Mouse (Mus musculus): ENCODE results near the gene Mfsd10.

Gene Mfsd10

DNA sequence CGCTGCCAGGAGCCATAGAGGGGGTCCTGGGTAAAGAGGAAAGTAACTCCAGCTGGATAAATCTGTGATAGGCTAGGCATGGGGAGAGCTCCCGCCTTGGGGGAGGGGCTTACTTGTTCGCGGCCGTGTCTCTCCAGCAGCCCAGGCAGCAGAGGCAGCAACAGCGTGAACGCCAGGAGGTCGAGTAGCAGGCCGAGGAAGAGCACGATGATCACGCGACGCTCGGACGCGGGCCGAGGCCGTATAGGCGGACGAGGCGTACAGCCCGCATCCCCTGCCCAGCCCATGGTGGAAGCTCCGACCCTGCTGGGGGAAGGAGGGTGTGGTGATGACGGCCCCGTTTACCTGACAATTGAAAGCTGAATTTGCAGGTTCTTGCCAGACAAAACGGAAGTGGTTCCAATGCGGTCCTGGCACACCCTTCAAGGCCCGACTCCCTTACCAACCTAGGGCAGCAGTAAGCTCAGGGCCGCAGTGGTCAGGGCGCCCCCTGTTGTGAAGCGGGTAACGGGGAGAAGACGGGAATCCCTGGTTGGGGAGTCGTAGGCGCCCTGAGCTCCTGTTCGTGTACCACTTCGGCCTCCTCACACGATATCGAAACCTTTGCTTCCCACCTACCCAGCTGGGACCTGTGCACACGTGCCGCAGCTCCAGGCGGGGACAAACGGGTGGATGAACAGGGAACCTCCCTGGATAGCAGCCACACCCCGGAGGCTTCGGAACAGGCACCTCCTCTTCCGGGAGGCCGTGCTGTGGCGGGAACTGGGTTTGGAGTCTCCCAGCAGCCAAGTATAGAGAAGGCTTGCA, at the start of gene Mfsd10:
Gene Mfsd10 (minus strand): TSS at position 732 of the 807 bp plus-strand sequence.
- peak; percentile 86 for DNase-seq (ENCODE audit: extremely low read depth, low read depth)

DNA sequence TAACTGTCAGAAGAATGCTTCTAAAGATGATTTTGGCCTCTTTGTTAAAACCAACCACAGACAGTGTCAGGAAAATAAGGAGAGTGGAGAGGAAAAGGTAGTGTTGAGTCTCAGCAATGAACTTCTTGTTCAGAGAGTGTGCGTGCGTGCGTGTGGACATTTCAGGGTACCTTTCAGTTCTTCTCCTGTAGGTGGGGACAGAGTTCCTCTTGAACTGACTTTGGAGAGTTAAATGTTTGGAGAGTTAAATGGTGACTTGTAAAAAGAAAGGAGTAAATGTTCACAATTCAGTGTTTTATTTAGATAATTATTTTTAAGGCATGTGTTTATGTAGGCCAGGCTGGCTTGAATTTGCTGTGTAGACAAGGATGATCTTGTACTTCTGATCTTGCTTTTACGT, 33.3 kb upstream of the Mfsd10 start:
- peak; percentile 28 for DNase-seq (ENCODE audit: extremely low read depth, low read depth)

DNA sequence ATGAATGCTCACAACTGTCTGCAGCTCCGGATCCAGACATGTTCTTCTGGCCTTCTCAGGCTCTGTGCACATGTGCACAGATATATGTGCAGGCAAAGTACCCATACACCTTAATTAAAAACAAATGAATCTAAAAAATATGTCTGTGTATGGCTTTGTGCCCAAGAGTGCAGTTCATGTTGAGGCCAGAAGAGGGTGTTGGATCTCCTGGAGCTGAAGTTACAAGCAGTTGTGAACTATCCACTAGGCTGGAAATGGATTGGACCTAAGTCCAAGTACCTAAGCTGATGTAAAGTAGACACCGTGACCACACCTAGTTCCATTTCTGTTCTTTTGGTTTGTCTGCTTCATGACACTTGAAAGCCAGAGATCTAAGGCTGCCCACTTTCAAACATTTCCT, 32.5 kb upstream of the Mfsd10 start:
- DNase-seq (ENCODE audit: extremely low read depth, low read depth): peak; percentile 32

DNA sequence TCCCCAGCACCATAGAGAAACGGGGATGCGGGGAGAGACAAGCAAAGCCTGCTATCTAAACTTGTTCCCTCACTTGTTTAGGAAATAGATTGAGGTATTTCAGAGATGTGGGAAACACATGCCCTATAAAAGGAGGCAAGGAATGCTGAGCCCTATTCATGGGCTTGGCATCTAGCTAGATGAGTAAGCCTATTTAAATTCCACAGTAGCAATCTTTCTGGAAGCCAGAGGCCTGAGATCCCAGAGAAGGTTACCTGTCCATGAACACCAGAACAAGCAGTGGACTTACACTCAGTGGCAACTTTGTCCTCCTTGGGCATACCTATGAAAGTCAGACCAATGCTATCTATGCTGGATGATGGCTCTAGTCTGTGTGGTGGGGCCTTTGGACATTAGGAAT, 26.2 kb upstream of the Mfsd10 start:
- DNase-seq (ENCODE audit: extremely low read depth, low read depth): no peak

DNA sequence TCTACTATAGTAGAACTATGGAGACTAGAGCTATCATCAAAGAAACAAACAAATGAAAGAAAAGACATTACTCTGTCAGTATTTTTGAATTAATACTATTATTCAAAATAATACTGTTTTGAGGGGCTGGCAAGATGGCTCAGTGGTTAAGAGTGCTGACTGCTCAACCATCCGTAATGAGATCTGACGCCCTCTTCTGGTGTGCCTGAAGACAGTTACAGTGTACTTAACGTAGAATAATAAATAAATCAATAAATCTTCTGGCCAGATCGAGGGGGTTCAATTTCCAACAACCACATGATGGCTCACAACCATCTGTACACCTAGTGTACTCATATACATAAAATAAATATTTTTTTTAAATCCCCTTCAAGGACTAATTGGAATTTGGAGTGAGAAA, 24.9 kb upstream of the Mfsd10 start:
- DNase-seq (ENCODE audit: extremely low read depth, low read depth): peak; percentile 22

DNA sequence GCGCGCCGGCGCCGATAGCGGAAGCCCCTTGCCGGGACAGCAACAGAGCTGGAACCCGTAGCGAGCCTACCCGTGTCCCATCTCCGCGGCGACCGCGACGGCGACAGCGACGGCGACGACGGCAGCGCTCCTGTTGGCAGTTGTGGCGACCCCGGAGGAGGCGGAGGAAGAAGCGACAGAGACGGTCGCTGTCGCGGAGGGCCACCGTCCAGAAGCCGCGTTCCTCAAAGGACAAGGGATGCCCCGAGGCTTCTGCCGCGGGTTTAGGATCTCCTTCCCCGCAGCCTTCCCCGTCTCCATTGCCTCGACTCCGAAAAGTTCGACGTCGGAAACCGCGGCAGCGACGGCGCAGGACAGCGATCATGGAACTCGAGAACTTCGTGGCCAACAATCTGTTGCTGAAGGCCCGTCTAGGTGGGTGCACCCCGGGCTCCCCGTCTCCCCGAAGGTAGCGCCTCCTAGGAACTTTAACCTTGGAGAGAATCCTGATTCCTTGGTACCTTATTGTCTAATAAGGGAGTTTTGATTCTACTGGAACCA, 23.6 kb upstream of the Mfsd10 start:
- no peak for DNase-seq (ENCODE audit: extremely low read depth, low read depth)

DNA sequence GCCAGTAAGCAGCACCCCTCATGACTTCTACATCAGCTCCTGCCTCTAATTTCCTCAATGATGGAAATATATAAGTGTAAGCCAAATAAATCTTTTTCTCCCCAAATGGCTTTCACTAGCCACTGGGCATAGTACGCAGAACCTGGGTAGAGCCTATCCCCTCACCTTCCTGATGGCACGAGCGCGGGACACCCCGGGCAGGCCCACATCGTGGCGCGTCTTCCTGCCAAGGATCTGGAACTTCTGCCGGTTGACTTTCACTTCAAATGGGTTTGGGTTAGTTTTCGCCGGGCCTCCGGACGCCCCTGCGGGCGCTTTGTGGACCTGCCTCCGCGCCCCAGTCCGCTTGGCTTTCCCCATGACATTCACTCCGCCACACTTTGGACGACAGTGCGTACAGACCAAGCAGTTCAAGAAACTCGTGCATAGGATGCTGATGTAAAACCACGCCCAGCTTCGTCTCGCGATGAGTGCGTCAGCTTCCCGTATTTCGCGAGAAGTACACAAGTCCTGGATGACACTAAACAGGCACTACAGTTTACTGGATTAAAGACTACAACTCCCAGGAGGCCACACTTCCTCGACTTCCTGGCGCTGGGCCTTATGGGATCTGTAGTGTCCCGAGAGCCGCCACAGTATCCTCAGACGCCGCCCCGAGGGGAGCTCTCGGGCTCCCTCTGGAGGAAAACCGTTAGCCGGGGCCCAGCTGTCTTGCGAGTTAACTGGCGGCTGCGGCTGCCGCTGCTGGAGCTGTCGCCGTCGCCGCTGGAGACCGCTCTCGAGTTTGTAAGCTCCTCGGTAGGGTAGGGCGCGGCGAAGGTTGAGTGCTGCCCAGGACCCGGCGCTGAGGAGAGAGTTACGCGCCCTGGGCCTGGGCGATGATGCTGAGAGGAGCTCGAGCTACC, 22.9 kb upstream of the Mfsd10 start, which contains the start of the genes Nop14 and Grk4:
Gene Nop14 (minus strand): TSS at position 463 of the 905 bp plus-strand sequence.
Gene Grk4 (plus strand): TSS at position 694 of the 905 bp plus-strand sequence.
- peak; percentile 100 for DNase-seq (ENCODE audit: extremely low read depth, low read depth)

DNA sequence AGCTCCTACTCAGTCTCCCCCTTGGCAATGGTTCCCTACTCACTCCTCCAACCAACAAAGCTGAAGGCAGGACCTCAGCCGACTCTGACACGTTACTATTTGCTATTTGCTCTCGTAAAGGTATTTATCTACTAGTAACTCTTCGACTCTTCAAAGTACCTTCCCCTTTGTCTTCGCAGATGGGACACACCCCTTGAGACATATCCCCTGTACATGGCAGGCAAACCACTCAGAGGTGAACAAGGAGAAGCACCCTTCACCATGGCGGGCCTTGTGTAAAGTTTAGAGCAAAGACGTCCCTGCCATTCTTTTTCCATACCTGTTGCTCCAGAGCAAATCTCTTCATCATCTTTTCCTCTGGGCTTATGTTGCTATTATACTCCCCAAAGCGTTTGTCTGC, 20.5 kb upstream of the Mfsd10 start:
- DNase-seq (ENCODE audit: extremely low read depth, low read depth): no peak

DNA sequence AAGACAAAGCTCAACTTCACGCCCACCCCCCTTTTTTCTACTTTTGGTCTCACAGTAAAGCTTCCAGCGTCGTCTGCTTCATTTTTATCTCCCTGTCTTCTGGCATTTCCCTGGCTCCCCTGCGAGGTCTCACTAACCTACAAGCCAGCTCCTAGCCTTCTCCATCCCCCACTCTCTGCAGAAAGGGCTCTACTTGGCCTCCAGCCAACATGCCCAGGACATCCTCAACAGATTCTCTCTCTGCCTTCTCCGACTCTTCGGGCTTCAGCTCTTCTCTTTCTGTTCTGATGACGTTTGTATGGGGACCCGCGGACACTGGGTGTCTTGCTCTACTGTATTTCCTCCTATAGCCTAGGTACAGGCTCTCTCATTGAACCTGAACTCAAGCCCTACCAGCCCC, 17.9 kb upstream of the Mfsd10 start:
- no peak for DNase-seq (ENCODE audit: extremely low read depth, low read depth)

DNA sequence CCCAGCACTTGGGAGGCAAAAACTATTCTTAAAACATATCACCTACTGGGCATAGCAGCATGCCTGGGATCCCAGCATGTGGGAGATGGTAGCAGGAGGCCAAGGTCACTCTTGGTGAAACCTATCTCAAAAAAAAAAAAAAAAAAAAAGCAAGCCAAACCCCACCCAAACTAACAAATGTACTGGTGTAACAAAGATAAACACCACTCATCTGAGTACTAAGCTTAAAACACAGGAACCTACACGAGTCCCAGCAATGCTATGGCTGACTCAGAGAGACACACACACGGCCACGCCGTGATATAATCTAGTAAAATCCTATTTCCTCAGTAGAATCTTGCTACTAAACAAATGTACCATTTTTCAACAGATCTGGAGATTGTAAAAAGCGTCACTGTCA, 15.9 kb upstream of the Mfsd10 start:
- DNase-seq (ENCODE audit: extremely low read depth, low read depth): no peak

DNA sequence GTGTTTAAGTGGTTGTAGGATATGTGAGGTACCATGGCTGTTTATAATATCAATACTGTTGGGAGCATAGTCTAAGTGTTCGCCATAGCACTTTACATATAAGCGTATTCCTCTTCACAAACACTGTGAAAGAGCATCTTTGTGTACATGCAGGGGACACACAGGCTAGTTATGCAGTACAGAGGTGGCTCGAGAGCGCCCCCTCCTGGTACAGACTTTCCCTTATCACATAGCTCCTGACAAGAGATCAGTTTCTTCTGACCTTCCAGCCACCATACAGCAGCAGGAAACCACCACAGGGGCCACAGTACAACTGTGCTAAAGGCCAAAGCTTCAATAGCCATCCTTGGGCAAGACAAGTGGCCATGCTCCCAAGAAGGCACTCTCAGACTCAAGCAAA, 10.6 kb upstream of the Mfsd10 start:
- DNase-seq (ENCODE audit: extremely low read depth, low read depth): no peak

DNA sequence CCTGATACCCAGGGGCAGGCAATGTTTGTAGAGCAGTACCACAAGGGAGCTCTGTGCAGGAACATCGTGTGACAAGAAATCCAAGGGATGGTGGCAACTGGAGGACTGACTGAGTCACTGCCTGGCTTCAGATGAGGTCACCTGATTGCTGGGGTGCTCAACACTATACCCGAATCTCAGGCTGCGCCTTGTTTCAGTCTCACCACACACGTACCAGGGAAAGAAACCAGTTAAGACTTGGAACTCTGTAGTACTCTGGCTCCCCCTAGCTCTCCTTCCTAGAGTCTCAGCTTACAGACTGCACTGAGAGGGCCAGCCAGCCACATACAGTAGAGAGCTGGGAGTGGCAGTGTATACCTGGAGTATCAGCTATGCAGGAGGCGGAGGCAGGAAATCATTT, 5.9 kb upstream of the Mfsd10 start:
- DNase-seq (ENCODE audit: extremely low read depth, low read depth): peak; percentile 34

DNA sequence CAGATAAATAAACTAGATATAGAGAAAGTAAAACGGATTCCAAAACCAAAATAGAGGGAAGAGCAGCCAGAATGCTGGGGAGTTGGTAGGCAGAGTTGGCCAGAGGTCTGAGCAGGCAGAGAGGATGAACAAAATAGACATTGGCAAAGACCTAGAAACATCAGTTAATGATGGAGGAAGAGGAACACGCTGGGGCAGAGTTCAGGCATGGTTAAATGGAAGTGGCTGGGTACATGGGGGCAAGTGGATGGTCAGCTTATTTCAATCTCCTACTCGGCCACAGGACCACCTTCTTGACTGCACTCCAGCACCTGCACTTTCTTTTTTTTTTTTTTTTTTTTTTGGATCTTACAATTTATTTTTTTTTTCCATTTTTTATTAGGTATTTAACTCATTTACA, 5.0 kb upstream of the Mfsd10 start:
- no peak for DNase-seq (ENCODE audit: extremely low read depth, low read depth)

DNA sequence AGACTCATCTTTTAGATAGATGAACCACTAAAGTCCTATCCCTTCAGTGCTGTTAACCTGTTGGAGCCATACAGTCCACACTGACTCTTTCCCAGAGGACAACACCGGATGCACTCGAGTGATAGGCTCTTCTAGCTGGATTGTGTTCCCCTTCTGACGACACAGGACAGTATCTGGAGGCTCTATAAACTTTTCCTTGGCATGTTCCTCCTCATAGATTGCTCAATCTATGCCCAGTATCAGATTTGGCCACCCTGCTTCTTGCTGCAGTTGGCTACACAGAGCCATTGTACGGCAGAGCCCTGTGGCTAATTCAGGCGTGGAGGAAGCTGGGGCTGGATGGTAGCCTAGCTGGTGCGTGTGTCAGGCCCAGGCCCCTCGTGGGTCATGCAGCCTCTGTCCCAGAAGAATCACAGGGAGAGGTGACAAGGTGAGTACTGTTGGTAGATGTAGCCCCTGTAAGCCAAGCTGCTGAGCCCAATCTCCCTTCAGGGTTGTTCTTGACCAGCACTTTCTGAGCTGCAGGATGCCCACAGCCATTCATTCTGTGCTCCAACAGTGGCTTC, 662 bp upstream of the Mfsd10 start:
- DNase-seq (ENCODE audit: extremely low read depth, low read depth): peak; percentile 10

DNA sequence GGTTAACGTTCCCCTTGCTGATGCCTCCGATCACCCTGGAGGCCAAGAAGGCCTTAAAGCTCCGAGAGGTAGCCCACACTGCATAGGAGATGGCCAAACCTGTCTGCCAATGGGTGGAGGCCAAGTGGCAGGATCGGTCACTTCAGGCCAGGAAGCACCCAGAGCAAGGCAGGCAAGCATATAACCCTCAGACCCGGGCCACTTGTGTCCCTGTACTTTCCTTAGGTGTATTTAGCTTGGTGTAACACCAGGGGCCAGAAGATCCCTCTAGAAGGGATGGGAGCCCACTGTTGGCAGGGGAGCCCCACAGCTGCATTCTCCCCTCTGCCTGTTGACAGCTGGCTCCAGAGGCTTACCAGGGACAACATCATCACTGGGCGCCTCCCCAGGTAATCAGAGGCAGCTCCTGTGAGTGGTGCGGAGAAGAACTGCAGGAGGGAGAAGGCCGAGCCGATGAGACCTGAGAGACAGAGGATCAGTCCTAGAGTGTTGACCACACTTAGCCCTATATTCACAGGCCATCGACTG, 1.3 kb downstream of the Mfsd10 start:
- DNase-seq (ENCODE audit: extremely low read depth, low read depth): peak; percentile 15

DNA sequence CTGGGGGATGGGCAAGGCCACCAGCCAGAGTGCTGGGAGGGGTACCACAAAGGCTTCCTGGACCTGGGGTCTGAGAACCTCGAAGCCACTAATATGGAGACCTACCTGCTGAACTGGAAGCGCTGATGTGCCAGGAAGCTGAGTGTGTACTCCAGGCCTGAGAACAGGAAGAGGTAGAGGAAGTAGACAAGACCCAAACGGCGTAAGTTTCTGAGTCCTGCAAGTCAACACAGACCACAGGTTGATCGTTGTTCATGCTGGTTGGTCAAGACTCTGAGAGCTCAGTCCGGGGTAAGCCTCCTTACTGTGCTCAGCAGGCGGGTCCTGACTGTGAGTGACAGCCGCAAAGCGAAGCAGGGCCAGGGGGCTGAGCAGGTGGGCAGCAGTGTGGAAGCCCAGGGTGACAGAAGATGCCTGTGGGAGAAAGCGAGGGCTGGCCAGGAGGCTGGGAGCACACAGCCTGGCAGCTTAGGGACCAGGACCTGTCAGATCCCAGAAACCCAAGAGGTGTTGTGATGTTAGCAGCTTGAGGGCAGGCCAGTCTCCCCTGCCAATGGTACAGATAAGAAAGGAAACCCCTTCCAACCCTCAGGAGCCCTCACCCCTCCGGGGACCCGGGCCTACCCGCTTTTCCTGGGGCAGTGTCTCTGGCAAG, 2.1 kb downstream of the Mfsd10 start:
- DNase-seq (ENCODE audit: extremely low read depth, low read depth): no peak

DNA sequence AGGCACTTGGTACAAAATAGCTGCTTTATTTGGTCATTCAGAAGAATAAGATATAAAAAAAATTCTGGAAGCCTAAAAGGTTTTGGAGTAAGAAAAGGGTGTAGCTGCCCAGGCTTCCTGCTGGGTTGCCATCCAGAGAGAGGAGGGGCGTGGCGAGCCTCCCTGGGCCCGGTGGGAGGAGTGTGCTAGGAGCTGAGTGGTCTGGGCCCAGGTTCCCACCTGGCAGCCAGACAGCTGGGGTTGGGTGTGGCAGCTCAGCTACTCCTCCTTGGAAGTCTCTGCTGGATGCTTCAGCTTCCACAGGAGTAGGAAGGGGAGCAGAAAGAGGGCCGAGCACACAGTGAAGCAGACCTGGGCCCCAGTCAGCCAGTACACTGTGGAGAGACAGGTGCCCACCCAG, 3.4 kb downstream of the Mfsd10 start:
- DNase-seq (ENCODE audit: extremely low read depth, low read depth): no peak

DNA sequence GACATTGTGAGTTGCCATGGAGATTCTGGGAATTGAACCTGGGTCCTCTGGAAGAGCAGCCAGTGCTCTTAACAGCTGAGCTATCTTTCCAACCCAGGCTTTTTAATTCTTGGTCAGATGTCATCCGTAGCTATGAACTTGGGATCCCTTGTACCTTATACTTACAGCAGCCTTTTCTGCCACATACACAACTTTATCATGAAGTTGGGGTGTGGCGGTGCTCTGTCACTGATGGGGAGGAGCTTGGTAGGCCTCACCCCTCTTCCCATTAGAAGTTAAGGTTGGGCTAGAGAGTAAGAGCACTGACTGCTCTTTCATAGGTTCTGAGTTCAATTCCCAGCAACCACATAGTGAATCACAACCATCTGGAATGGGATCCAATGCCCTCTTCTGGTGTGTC, 4.0 kb downstream of the Mfsd10 start:
- no peak for DNase-seq (ENCODE audit: extremely low read depth, low read depth)

DNA sequence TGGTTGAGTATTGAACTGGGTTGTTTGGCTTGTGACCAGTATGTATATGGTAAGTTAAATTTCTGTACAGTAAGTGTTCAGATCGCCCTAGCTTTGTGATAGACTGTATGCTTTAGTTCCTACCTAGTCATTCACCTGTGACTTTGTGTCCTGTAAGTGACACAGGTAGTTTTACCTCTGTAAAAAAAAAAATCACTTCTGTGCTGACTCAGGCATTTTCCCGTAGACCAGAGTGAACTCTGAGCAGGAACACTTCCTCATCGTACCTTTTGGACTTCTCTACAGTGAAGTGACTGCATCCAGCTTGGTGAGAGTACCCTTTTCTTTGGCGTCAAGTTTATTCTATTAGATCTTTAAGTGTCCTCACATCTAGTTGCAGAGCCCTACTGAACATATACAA, 27.0 kb downstream of the Mfsd10 start:
- no peak for DNase-seq (ENCODE audit: extremely low read depth, low read depth)

DNA sequence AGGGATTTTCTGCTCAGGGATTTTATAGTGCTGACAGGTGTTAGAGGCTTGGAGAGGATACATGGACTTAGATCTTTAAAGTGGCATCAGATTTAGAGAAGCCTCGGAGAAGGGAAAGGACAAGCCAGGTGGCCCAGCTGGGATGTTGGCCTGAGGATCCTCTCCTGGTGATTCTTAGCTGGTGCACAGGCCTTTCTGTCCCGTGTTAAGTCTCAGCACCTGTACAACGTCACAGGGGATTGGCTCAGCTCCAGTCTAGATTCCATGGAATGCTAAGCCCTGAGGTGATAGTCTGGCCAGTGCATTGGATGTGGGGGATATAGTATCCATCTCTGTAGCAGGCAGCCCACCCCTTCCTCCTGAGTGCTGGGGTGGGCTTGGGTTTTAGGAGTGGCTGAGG, 28.8 kb downstream of the Mfsd10 start:
- no peak for DNase-seq (ENCODE audit: extremely low read depth, low read depth)
